In the genomic region with DNA sequence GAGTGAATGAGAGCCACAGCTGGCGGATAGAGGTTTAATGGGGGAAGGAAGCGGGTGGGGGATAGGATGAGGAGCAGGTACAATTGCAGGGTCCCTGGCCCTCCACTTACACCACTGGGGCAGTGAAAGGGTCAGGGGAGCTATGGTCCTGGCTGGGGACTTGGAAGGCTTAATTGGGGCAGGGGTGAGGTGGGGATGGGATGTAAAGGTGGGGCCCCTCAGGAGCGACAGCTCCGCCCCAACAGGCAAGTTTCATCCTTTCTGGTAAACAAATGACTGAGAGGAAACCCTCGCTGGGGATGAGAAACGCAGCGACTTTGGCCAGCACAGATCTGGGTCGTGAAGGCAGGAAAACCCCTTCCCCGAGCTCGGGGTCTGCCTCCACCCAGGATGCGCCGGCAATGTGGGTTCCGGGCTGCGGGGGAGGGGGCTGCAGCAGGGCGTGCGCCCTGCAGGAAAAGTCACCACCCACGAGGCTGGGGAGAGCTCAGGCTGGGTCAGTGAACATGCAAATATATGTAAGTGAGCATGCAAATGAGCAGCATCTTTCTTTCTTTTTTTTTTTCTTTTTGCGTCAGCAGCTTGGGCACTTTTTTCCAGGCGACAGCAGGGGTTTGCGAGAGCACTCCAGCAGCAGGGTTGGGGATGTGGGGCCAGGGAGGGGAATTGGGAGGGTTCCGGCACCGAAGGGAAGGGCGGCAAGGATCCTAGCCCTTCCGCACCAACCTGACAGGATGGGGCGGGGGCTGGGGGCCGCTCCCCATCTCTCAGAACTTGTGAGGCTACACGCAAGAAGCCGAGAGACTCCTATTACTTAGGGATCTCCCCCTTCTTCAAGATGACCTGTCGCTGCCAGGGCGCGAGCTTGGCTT, we compare ENCODE assay signal across 10 mouse cellular contexts. TPM values are rescaled to one million over a fixed set of nuclear protein-coding genes. Genes with fewer than 3 reads are reported as not detected.
A peak's percentile ranks its signal among the peaks of the same experiment; 100 is the strongest.
DNase-seq lines count a peak whose midpoint lies in the region; ATAC-seq lines count a peak whose summit lies in the region.
"Had no signal": no experiment of that assay in that cellular context is flagged by ENCODE, and none has a peak within 500 bp of the region (broad histone marks: within the 10 kb centered on the region; RNA-seq: fewer than 3 reads in every experiment).

No protein-coding gene starts in this region.

- H3K4me2 ChIP-seq in midbrain, embryonic 16.5 days (ENCODE audit: low read length): no peak overlapping the region
- H3K4me2 ChIP-seq in limb, embryonic 13.5 days (replicated peaks): peak overlapping the region; percentile 54
- H3K4me2 ChIP-seq in stomach, embryonic 16.5 days (ENCODE audit: low read depth, low read length): peak overlapping the region; percentile 25

- H3K27ac ChIP-seq in midbrain, embryonic 10.5 days (replicated peaks): no peak overlapping the region
- H3K27ac ChIP-seq in midbrain, embryonic 16.5 days (ENCODE audit: low read length): no peak overlapping the region
- no peak overlapping the region for H3K27ac ChIP-seq in forebrain, embryonic 10.5 days
- H3K27ac ChIP-seq in limb, embryonic 13.5 days: no peak overlapping the region
- H3K27ac ChIP-seq in stomach, embryonic 16.5 days (ENCODE audit: low read length): no peak overlapping the region

- under 1% methylated on average over 31 of the region's 31 CpGs for WGBS in midbrain, embryonic 10.5 days
- WGBS in midbrain, embryonic 16.5 days: 3% methylated on average over 31 of the region's 31 CpGs
- under 1% methylated on average over 31 of the region's 31 CpGs for WGBS in forebrain, embryonic 10.5 days
- WGBS in limb, embryonic 13.5 days: under 1% methylated on average over 31 of the region's 31 CpGs
- 4% methylated on average over 30 of the region's 31 CpGs for WGBS in stomach, embryonic 16.5 days

- no peak for ATAC-seq in midbrain, embryonic 16.5 days
- ATAC-seq in limb, embryonic 13.5 days (ENCODE audit: low FRiP score, low read depth): no peak
- ATAC-seq in stomach, embryonic 16.5 days (ENCODE audit: insufficient read depth, low FRiP score): no peak

- intact Hi-C loops in left cerebral cortex, postnatal 4 days (cut with DNase I): no loop called here

- H3K9me3 ChIP-seq in midbrain, embryonic 10.5 days (replicated peaks): no peaks in the 10 kb centered on the region
- no peaks in the 10 kb centered on the region for H3K9me3 ChIP-seq in midbrain, embryonic 16.5 days (replicated peaks; ENCODE audit: control insufficient read depth, low read length, poor library complexity, severe bottlenecking)
- no peaks in the 10 kb centered on the region for H3K9me3 ChIP-seq in forebrain, embryonic 10.5 days
- no peaks in the 10 kb centered on the region for H3K9me3 ChIP-seq in limb, embryonic 13.5 days
- H3K9me3 ChIP-seq in stomach, embryonic 16.5 days (replicated peaks; ENCODE audit: control insufficient read depth, low read length): no peaks in the 10 kb centered on the region

- peaks cover 51% of the 10 kb centered on the region for H3K4me1 ChIP-seq in midbrain, embryonic 10.5 days
- H3K4me1 ChIP-seq in midbrain, embryonic 16.5 days (ENCODE audit: control insufficient read depth, insufficient read depth, low read length): peaks cover 10% of the 10 kb centered on the region; the same call in 1 of the 2 replicates
- H3K4me1 ChIP-seq in forebrain, embryonic 10.5 days: peaks cover 57% of the 10 kb centered on the region
- H3K4me1 ChIP-seq in limb, embryonic 13.5 days: peaks cover 38% of the 10 kb centered on the region
- peaks cover 40% of the 10 kb centered on the region for H3K4me1 ChIP-seq in stomach, embryonic 16.5 days (ENCODE audit: control insufficient read depth, insufficient read depth, low read length)

- H3K9ac ChIP-seq in midbrain, embryonic 16.5 days (ENCODE audit: low read depth, low read length): no peak overlapping the region
- no peak overlapping the region for H3K9ac ChIP-seq in limb, embryonic 13.5 days
- 0 out of 2 replicates have a peak overlapping the region, but pooled peaks have one; percentile 5 for H3K9ac ChIP-seq in stomach, embryonic 16.5 days (ENCODE audit: low read length)

- H3K4me3 ChIP-seq in midbrain, embryonic 10.5 days: peak overlapping the region; percentile 40
- H3K4me3 ChIP-seq in midbrain, embryonic 16.5 days (ENCODE audit: low read depth, low read length): no peak overlapping the region
- peak overlapping the region; percentile 26 for H3K4me3 ChIP-seq in forebrain, embryonic 10.5 days
- H3K4me3 ChIP-seq in limb, embryonic 13.5 days: peak overlapping the region; percentile 27
- peak overlapping the region; percentile 19 for H3K4me3 ChIP-seq in stomach, embryonic 16.5 days (replicated peaks; ENCODE audit: low read length)

- DNase-seq in midbrain, embryonic 10.5 days (ENCODE audit: low spot score): no peak
- no peak for DNase-seq in forebrain, embryonic 10.5 days (ENCODE audit: extremely low spot score, low spot score)
- DNase-seq in left cerebral cortex, postnatal 4 days: no peak
- no peak for DNase-seq in gastrocnemius, adult 8-10 months (ENCODE audit: low spot score in 2 of 2)
- DNase-seq in cerebellum, adult 18-20 months: no peak

- H3K36me3 ChIP-seq in midbrain, embryonic 10.5 days: no peaks in the 10 kb centered on the region
- no peaks in the 10 kb centered on the region for H3K36me3 ChIP-seq in midbrain, embryonic 16.5 days (ENCODE audit: control insufficient read depth, insufficient read depth, low read length)
- no peaks in the 10 kb centered on the region for H3K36me3 ChIP-seq in forebrain, embryonic 10.5 days (replicated peaks)
- no peaks in the 10 kb centered on the region for H3K36me3 ChIP-seq in limb, embryonic 13.5 days
- no peaks in the 10 kb centered on the region for H3K36me3 ChIP-seq in stomach, embryonic 16.5 days (ENCODE audit: control insufficient read depth, insufficient read depth, low read length)

- H3K27me3 ChIP-seq in midbrain, embryonic 10.5 days (ENCODE audit: low read depth, poor library complexity, severe bottlenecking): peaks cover 100% of the 10 kb centered on the region
- peaks cover 68% of the 10 kb centered on the region for H3K27me3 ChIP-seq in midbrain, embryonic 16.5 days (ENCODE audit: control insufficient read depth, insufficient read depth, low read depth, low read length)
- H3K27me3 ChIP-seq in forebrain, embryonic 10.5 days (ENCODE audit: poor library complexity, severe bottlenecking): peaks cover 100% of the 10 kb centered on the region
- peaks cover 100% of the 10 kb centered on the region for H3K27me3 ChIP-seq in limb, embryonic 13.5 days
- H3K27me3 ChIP-seq in stomach, embryonic 16.5 days (ENCODE audit: control insufficient read depth, insufficient read depth, low read length): peaks cover 70% of the 10 kb centered on the region

RNA-seq across cellular contexts. Expression of a gene that starts 4.8 kb away (rescaled TPM):
- polyA plus RNA-seq in midbrain, embryonic 10.5 days (2016; fragmentation: Nextera tagmentation; extraction: Ambion mirVana): 0.47 and 1.0 TPM in 2 replicates
- polyA plus RNA-seq in midbrain, embryonic 16.5 days (2015; fragmentation: Nextera tagmentation; extraction: Ambion mirVana): 0.37 and 0.83 TPM in 2 replicates
- polyA plus RNA-seq in forebrain, embryonic 10.5 days (2016; fragmentation: Nextera tagmentation; extraction: Ambion mirVana): 0.72 and 0.96 TPM in 2 replicates
- 0.86 and 1.9 TPM in 2 replicates for polyA plus RNA-seq in limb, embryonic 13.5 days (2015; fragmentation: Nextera tagmentation; extraction: Ambion mirVana)
- 1.5 and 2.1 TPM in 2 replicates for polyA plus RNA-seq in stomach, embryonic 16.5 days (2015; fragmentation: Nextera tagmentation; extraction: Ambion mirVana)
- 1 to 10 TPM; 2.3 to 2.6 TPM for total RNA-seq in left cerebral cortex, postnatal 4 days (2021)
- total RNA-seq in gastrocnemius, adult 8-10 months (2022): under 1 TPM in 3 of 4 experiments, not detected in 1; 0.40 to 0.90 (median 0.85) TPM
- total RNA-seq: common myeloid progenitor, adult 5-6 weeks had no signal

RNA-seq across cellular contexts. Expression of a gene that starts 31.6 kb away (rescaled TPM):
- polyA plus RNA-seq in midbrain, embryonic 10.5 days (2016; fragmentation: Nextera tagmentation; extraction: Ambion mirVana): 0.94 and 1.4 TPM in 2 replicates
- 0.14 and 0.25 TPM in 2 replicates for polyA plus RNA-seq in midbrain, embryonic 16.5 days (2015; fragmentation: Nextera tagmentation; extraction: Ambion mirVana)
- polyA plus RNA-seq in forebrain, embryonic 10.5 days (2016; fragmentation: Nextera tagmentation; extraction: Ambion mirVana): 5.6 and 5.9 TPM in 2 replicates
- polyA plus RNA-seq in limb, embryonic 13.5 days (2015; fragmentation: Nextera tagmentation; extraction: Ambion mirVana): 0.88 and 1.5 TPM in 2 replicates
- 8.6 and 9.1 TPM in 2 replicates for polyA plus RNA-seq in stomach, embryonic 16.5 days (2015; fragmentation: Nextera tagmentation; extraction: Ambion mirVana)
- total RNA-seq in left cerebral cortex, postnatal 4 days (2021): under 1 TPM in 1 of 2 experiments, not detected in 1; 0.46 TPM
- under 1 TPM; 0.11 to 0.48 (median 0.28) TPM for total RNA-seq in gastrocnemius, adult 8-10 months (2022)

RNA-seq across cellular contexts. Expression of a gene that starts 38.1 kb away (rescaled TPM):
- 0.79 and 1.3 TPM in 2 replicates for polyA plus RNA-seq in midbrain, embryonic 10.5 days (2016; fragmentation: Nextera tagmentation; extraction: Ambion mirVana)
- polyA plus RNA-seq in midbrain, embryonic 16.5 days (2015; fragmentation: Nextera tagmentation; extraction: Ambion mirVana): not detected in 2 replicates
- polyA plus RNA-seq in forebrain, embryonic 10.5 days (2016; fragmentation: Nextera tagmentation; extraction: Ambion mirVana): not detected in 2 replicates
- not detected in 2 replicates for polyA plus RNA-seq in limb, embryonic 13.5 days (2015; fragmentation: Nextera tagmentation; extraction: Ambion mirVana)
- polyA plus RNA-seq in stomach, embryonic 16.5 days (2015; fragmentation: Nextera tagmentation; extraction: Ambion mirVana): 0.56 and 0.75 TPM in 2 replicates
- total RNA-seq in left cerebral cortex, postnatal 4 days (2021): not detected
- not detected for total RNA-seq in gastrocnemius, adult 8-10 months (2022)
- total RNA-seq: common myeloid progenitor, adult 5-6 weeks had no signal
- polyA plus RNA-seq: neural tube, embryonic 14.5 days had no signal

RNA-seq across cellular contexts. Expression of a gene that starts 48.2 kb away (rescaled TPM):
- polyA plus RNA-seq in midbrain, embryonic 10.5 days (2016; fragmentation: Nextera tagmentation; extraction: Ambion mirVana): 8.1 and 9.5 TPM in 2 replicates
- 11.8 and 13.1 TPM in 2 replicates for polyA plus RNA-seq in midbrain, embryonic 16.5 days (2015; fragmentation: Nextera tagmentation; extraction: Ambion mirVana)
- polyA plus RNA-seq in forebrain, embryonic 10.5 days (2016; fragmentation: Nextera tagmentation; extraction: Ambion mirVana): 9.6 and 9.8 TPM in 2 replicates
- polyA plus RNA-seq in limb, embryonic 13.5 days (2015; fragmentation: Nextera tagmentation; extraction: Ambion mirVana): 17.3 TPM in 2 replicates
- 12.3 and 14.1 TPM in 2 replicates for polyA plus RNA-seq in stomach, embryonic 16.5 days (2015; fragmentation: Nextera tagmentation; extraction: Ambion mirVana)
- total RNA-seq in left cerebral cortex, postnatal 4 days (2021): 10 to 100 TPM; 21.2 to 25.7 TPM
- 1 to 10 TPM; 5.2 to 6.1 (median 5.8) TPM for total RNA-seq in gastrocnemius, adult 8-10 months (2022)

RNA-seq across cellular contexts. Expression of a gene that starts 57.4 kb away (rescaled TPM):
- 85.7 and 99.7 TPM in 2 replicates for polyA plus RNA-seq in midbrain, embryonic 10.5 days (2016; fragmentation: Nextera tagmentation; extraction: Ambion mirVana)
- polyA plus RNA-seq in midbrain, embryonic 16.5 days (2015; fragmentation: Nextera tagmentation; extraction: Ambion mirVana): 437 and 480 TPM in 2 replicates
- 61.0 and 64.4 TPM in 2 replicates for polyA plus RNA-seq in forebrain, embryonic 10.5 days (2016; fragmentation: Nextera tagmentation; extraction: Ambion mirVana)
- 49.0 and 53.2 TPM in 2 replicates for polyA plus RNA-seq in limb, embryonic 13.5 days (2015; fragmentation: Nextera tagmentation; extraction: Ambion mirVana)
- 57.3 and 60.4 TPM in 2 replicates for polyA plus RNA-seq in stomach, embryonic 16.5 days (2015; fragmentation: Nextera tagmentation; extraction: Ambion mirVana)
- total RNA-seq in left cerebral cortex, postnatal 4 days (2021): 100 to 1,000 TPM; 349 to 380 TPM
- total RNA-seq in gastrocnemius, adult 8-10 months (2022): 10 to 100 TPM; 13.8 to 15.9 (median 15.1) TPM
